Mouse (Mus musculus) liver, embryonic 14.5 days (tissue): ENCODE data around the gene Fer1l4.

Experiments used
- CTCF ChIP-seq: IDR thresholded peaks from 2 replicates; pipeline ENCODE4 v1.5.1; 2016; ENCODE audit warnings: antibody characterized with exemption, low read depth, control low read depth
- EP300 ChIP-seq: IDR thresholded peaks from 2 replicates; pipeline ENCODE4 v1.6.1; 2016; ENCODE audit warnings: antibody characterized with exemption, low read depth

GRCm38 (mm10) chr2:156078421-156079182, 25.9 kb upstream of the Fer1l4 start:
- TF ChIP-seq CTCF (no peak), EP300 (no peak)
